Mouse (Mus musculus): ENCODE measurements at regions not wholly inside any gene's neighbourhood (a gene's known extent, or its start where the extent isn't known, plus 50 kb on each side); places are given as distances from the start of the nearest gene placed in this dataset.

GRCm38 (mm10) chr1:169155484-169156459 is 375.5 kb downstream of the Nuf2 start:
- no peak for DNase-seq (ENCODE audit: low read depth)

GRCm38 (mm10) chr1:169142216-169142615 is 389.0 kb downstream of the Nuf2 start:
- DNase-seq (ENCODE audit: low read depth), result no peak

- DNase-seq (ENCODE audit: low read depth), result no peak
These were observed 391.2 kb downstream of the Nuf2 start for GRCm38 (mm10) chr1:169140056-169140455.

- no peak for DNase-seq (ENCODE audit: low read depth)
These were observed 391.8 kb downstream of the Nuf2 start for GRCm38 (mm10) chr1:169139507-169139906.

- DNase-seq (ENCODE audit: low read depth), result no peak
These were observed 392.1 kb downstream of the Nuf2 start for GRCm38 (mm10) chr1:169139184-169139486.

GRCm38 (mm10) chr1:169138404-169139183 is 392.7 kb downstream of the Nuf2 start:
- no peak for DNase-seq (ENCODE audit: low read depth)

- DNase-seq (ENCODE audit: low read depth), result no peak
These were observed 395.7 kb downstream of the Nuf2 start for GRCm38 (mm10) chr1:169135542-169135941.

GRCm38 (mm10) chr1:169103669-169104068 is 427.6 kb downstream of the Nuf2 start:
- no peak for DNase-seq (ENCODE audit: low read depth)

GRCm38 (mm10) chr1:169103113-169103512 is 428.2 kb downstream of the Nuf2 start:
- DNase-seq (ENCODE audit: low read depth), result no peak

GRCm38 (mm10) chr1:169099221-169099620 is 432.0 kb downstream of the Nuf2 start:
- no peak for DNase-seq (ENCODE audit: low read depth)

- DNase-seq (ENCODE audit: low read depth), result no peak
These were observed 434.5 kb downstream of the Nuf2 start for GRCm38 (mm10) chr1:169096737-169097136.

- DNase-seq (ENCODE audit: low read depth), result no peak
These were observed 437.5 kb downstream of the Nuf2 start for GRCm38 (mm10) chr1:169093602-169094354.

- DNase-seq (ENCODE audit: low read depth), result no peak
These were observed 445.2 kb downstream of the Nuf2 start for GRCm38 (mm10) chr1:169086032-169086431.

- DNase-seq (ENCODE audit: low read depth), result no peak
These were observed 450.6 kb downstream of the Nuf2 start for GRCm38 (mm10) chr1:169080686-169081085.

- no peak for DNase-seq (ENCODE audit: low read depth)
These were observed 454.0 kb downstream of the Nuf2 start for GRCm38 (mm10) chr1:169077228-169077627.

GRCm38 (mm10) chr1:169076006-169076405 is 455.3 kb downstream of the Nuf2 start:
- no peak for DNase-seq (ENCODE audit: low read depth)

GRCm38 (mm10) chr1:169071366-169071765 is 459.9 kb downstream of the Nuf2 start:
- DNase-seq (ENCODE audit: low read depth), result no peak

GRCm38 (mm10) chr1:169069647-169070046 is 461.6 kb downstream of the Nuf2 start:
- no peak for DNase-seq (ENCODE audit: low read depth)

- DNase-seq (ENCODE audit: low read depth), result no peak
These were observed 464.5 kb downstream of the Nuf2 start for GRCm38 (mm10) chr1:169066795-169067194.

- no peak for DNase-seq (ENCODE audit: low read depth)
These were observed 470.6 kb downstream of the Nuf2 start for GRCm38 (mm10) chr1:169060627-169061026.

GRCm38 (mm10) chr1:169060145-169060544 is 471.1 kb downstream of the Nuf2 start:
- DNase-seq (ENCODE audit: low read depth), result no peak

- DNase-seq (ENCODE audit: low read depth), result no peak
These were observed 479.4 kb downstream of the Nuf2 start for GRCm38 (mm10) chr1:169051863-169052257.

All from 416B (cell line).